Mouse (Mus musculus) limb, embryonic 11.5 days (tissue): ENCODE measurements around the gene Gtdc1. TPM values are rescaled to one million over a fixed set of nuclear protein-coding genes. Genes with fewer than 3 reads are reported as not detected.

ENCODE experiments used
- ATAC-seq: fragments of 200-750 bp; cut with Nextera tagmentation; 2 replicates; pipeline ENCODE4 v1.8.0; 2017; ENCODE audit warnings: low read depth; ENCODE audit not compliant: insufficient number of reproducible peaks, low FRiP score, low TSS enrichment
- DNase-seq: peaks from one replicate; pipeline ENCODE4 v3.0.0-alpha.2; 2015; ENCODE audit warnings: low spot score
- H3K27ac ChIP-seq: fragments of 300-500 bp; sonication (generic); replicated peaks from 2 replicates; pipeline ENCODE4 v1.5.1; 2014; ENCODE audit warnings: low read depth, mild to moderate bottlenecking, low read length
- H3K27me3 ChIP-seq: fragments of 300-500 bp; sonication (generic); 2 replicates; pipeline ENCODE4 v1.6.1; 2014; ENCODE audit warnings: mild to moderate bottlenecking, low read length, mixed read lengths; ENCODE audit not compliant: control insufficient read depth, insufficient read depth
- H3K36me3 ChIP-seq: fragments of 300-500 bp; sonication (generic); 2 replicates; pipeline ENCODE4 v1.6.1; 2014; ENCODE audit warnings: mild to moderate bottlenecking, low read length, moderate library complexity, mixed read lengths; ENCODE audit not compliant: control insufficient read depth, insufficient read depth
- H3K4me1 ChIP-seq: fragments of 300-500 bp; sonication (generic); 2 replicates; pipeline ENCODE4 v1.6.1; 2014; ENCODE audit warnings: low read length, mixed read lengths; ENCODE audit not compliant: control insufficient read depth, insufficient read depth
- H3K4me2 ChIP-seq: fragments of 300-500 bp; sonication (generic); 2 replicates; pipeline ENCODE4 v1.6.1; 2014; ENCODE audit warnings: low read depth, mild to moderate bottlenecking, moderate library complexity; ENCODE audit not compliant: severe bottlenecking
- H3K4me3 ChIP-seq: fragments of 300-500 bp; sonication (generic); 2 replicates; pipeline ENCODE4 v1.5.1; 2014; ENCODE audit warnings: low read depth, low read length
- H3K9ac ChIP-seq: fragments of 300-500 bp; sonication (generic); 2 replicates; pipeline ENCODE4 v1.6.1; 2014; ENCODE audit warnings: mild to moderate bottlenecking, low read length
- H3K9me3 ChIP-seq: fragments of 300-500 bp; sonication (generic); 2 replicates; pipeline ENCODE4 v1.6.1; 2016; ENCODE audit warnings: low read length; ENCODE audit not compliant: control insufficient read depth
- WGBS: fragments of 180-500 bp; shearing (Covaris S2); extraction: QIAGEN DNeasy Blood & Tissue Kit; methylation state at CpG from one replicate; pipeline ENCODE4 v1.1.7; 2014; 5-methylcytosine and 5-hydroxymethylcytosine counted together
- polyA plus RNA-seq: library from polyadenylated mRNA; unstranded; fragments of >200 nt; fragmentation: Nextera tagmentation; extraction: Ambion mirVana; gene quantifications from 2 replicates; pipeline ENCODE4 v1.2.1, GENCODE M21; 2014

Gene Gtdc1
- polyA plus RNA-seq, 1 experiment from 2014 or later = 9.7 TPM

DNA sequence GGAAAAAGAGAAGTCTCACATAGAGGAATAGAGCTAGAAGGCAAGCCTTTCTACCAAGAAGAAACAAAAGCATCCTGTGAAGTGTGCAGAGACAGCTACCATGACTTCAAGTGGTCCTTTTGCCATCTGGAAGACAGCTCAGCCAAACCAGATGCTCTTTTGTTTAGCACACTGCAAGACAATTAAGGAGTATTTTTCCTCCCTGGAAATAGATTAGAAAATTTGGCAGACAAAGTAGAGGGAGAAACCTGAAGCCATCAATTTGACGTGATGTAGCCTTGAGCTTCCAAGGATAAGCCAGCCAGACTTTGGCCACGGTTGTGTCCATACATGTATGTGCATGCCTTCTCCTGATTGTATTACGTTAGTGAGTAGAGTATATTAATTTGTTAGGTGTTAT is 3.5 kb upstream of the Gtdc1 start:
- no peak for ATAC-seq
- H3K9me3 ChIP-seq = no peaks in the 10 kb centered on the region
- H3K4me1 ChIP-seq = no peaks in the 10 kb centered on the region
- no peak overlapping the region for H3K9ac ChIP-seq
- H3K36me3 ChIP-seq = no peaks in the 10 kb centered on the region
- no peak overlapping the region for H3K4me2 ChIP-seq
- H3K27me3 ChIP-seq = no peaks in the 10 kb centered on the region
- H3K27ac ChIP-seq = no peak overlapping the region
- DNase-seq = no peak
- 74% methylated on average over 3 of the region's 3 CpGs for WGBS
- H3K4me3 ChIP-seq = no peak overlapping the region

DNA sequence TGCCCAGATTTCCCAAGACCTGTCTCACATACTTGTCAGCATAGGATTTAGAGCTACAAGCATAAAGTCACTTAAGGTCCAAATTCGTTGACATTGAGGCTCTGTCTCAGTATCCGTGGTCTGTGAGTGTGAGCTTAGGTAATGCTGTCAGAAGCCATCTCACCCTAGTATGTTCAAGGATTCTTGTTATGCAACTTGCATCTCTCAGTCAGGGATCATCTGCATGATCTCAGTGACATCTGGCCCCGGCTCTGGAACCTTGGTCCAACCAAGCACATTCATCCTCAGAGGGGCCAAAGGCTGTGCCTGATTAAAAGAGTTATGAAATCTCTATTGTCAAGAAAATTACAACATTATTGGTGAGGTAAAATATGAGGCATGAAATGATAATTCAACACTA is 1.2 kb upstream of the Gtdc1 start:
- H3K4me3 ChIP-seq = no peak overlapping the region
- H3K27me3 ChIP-seq = no peaks in the 10 kb centered on the region
- no peak for DNase-seq
- H3K4me1 ChIP-seq = no peaks in the 10 kb centered on the region
- H3K36me3 ChIP-seq = no peaks in the 10 kb centered on the region
- no peaks in the 10 kb centered on the region for H3K9me3 ChIP-seq
- 81% methylated on average over 3 of the region's 3 CpGs for WGBS
- no peak overlapping the region for H3K9ac ChIP-seq
- ATAC-seq = no peak
- H3K27ac ChIP-seq = no peak overlapping the region
- no peak overlapping the region for H3K4me2 ChIP-seq

DNA sequence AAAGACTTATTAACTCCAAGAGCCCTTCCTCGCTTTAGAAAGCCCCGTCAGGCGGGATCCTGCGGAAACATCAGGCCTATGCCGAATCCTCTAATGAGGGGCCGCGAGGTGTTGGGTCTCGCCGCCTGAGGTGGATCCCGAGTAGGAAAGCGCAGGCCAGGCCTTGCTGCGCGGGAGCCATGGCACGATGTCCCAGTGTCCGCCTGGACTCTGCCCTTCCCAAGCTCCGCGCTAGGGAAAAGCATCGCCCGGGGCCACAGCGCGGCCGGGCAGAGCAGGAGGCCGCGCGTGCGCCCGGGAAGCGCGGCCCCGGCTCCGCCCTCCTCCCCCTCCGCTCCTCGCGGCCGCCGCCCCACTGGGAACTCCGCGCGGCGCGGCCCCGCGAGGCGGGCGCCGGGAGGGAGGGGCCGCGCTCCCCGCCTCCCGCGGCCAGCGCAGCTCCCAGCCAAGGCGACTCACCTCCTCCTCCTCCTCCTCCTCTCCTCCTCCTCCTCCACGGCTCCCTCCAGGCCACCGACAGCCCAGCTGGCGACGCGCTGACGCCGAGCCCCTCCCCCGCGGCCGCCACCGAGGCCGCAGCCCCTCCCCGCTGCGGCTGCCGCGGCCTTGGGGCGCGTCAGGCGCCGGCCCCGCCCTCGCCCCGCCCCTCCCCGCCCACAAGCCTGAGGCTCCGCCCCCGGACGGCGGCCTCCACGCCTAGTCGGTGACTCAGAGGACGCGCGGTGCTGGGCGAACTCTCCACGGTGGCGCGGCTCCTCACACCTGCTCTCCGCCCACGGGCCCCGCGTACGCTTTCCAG is 575 bp downstream of the Gtdc1 start:
- no peaks in the 10 kb centered on the region for H3K27me3 ChIP-seq
- H3K4me2 ChIP-seq = peak overlapping the region; percentile 70
- no peaks in the 10 kb centered on the region for H3K4me1 ChIP-seq
- under 1% methylated on average over 63 of the region's 95 CpGs for WGBS
- H3K4me3 ChIP-seq = peak overlapping the region; percentile 62
- no peaks in the 10 kb centered on the region for H3K36me3 ChIP-seq
- peak overlapping the region; percentile 75 for H3K27ac ChIP-seq
- H3K9me3 ChIP-seq = no peaks in the 10 kb centered on the region
- DNase-seq = peak; percentile 89
- peak overlapping the region; percentile 68 for H3K9ac ChIP-seq
- ATAC-seq = peak; percentile 98

DNA sequence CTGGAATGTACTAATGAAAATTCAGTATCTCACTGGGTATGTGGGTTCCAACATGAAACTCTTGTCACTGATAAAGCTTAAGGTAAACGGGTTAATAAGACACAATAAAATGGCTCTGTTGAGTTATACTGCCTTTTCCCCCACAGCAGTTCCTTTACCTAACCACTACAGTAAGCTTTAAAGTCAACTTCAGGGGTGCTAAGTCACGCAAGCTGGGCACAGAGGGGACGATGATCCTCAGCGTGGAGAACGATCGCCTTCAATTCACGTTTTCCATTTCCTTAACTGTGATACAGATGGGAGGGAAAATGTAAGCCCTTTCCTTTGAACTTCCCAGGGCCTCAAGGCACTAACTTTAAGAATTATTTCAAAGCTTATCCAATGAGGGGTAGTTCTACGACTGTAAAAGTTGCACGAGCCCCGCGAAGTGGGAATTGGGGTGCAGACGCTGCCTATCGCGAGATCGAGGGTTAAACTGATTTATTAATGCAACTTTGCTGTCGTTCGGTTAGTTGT is 1.2 kb downstream of the Gtdc1 start:
- Histone ChIP-seq H3K27ac (peak overlapping the region; percentile 75), H3K9me3 (no peaks in the 10 kb centered on the region), H3K9ac (peak overlapping the region; percentile 68), H3K4me1 (no peaks in the 10 kb centered on the region), H3K4me2 (peak overlapping the region; percentile 59), H3K36me3 (no peaks in the 10 kb centered on the region), H3K4me3 (peak overlapping the region; percentile 62), H3K27me3 (no peaks in the 10 kb centered on the region)
- ATAC-seq = no peak
- DNase-seq = no peak
- WGBS = under 1% methylated on average over 17 of the region's 17 CpGs

DNA sequence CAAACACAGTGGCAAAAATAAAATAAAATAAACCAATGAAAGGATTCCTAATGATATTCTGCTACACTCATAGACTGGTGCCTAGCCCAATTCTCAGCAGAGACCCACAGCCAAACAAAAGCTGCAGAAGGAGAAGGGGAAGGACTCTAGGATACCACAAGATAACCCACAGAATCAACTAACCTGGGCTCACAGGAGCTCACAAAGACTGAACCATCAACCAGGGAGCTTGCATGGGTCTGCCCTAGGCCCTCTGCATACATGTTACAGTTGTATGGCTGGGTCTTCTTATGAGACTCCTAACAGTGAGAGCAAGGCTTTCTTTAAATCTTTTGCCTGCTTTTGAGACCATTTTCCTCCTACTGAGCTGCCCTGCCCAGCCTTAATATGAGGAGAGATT is 2.8 kb downstream of the Gtdc1 start:
- H3K4me3 ChIP-seq = no peak overlapping the region
- H3K27ac ChIP-seq = no peak overlapping the region
- no peak overlapping the region for H3K9ac ChIP-seq
- no peaks in the 10 kb centered on the region for H3K36me3 ChIP-seq
- ATAC-seq = no peak
- H3K9me3 ChIP-seq = no peaks in the 10 kb centered on the region
- H3K4me2 ChIP-seq = no peak overlapping the region
- H3K4me1 ChIP-seq = no peaks in the 10 kb centered on the region
- no peaks in the 10 kb centered on the region for H3K27me3 ChIP-seq
- DNase-seq = no peak

DNA sequence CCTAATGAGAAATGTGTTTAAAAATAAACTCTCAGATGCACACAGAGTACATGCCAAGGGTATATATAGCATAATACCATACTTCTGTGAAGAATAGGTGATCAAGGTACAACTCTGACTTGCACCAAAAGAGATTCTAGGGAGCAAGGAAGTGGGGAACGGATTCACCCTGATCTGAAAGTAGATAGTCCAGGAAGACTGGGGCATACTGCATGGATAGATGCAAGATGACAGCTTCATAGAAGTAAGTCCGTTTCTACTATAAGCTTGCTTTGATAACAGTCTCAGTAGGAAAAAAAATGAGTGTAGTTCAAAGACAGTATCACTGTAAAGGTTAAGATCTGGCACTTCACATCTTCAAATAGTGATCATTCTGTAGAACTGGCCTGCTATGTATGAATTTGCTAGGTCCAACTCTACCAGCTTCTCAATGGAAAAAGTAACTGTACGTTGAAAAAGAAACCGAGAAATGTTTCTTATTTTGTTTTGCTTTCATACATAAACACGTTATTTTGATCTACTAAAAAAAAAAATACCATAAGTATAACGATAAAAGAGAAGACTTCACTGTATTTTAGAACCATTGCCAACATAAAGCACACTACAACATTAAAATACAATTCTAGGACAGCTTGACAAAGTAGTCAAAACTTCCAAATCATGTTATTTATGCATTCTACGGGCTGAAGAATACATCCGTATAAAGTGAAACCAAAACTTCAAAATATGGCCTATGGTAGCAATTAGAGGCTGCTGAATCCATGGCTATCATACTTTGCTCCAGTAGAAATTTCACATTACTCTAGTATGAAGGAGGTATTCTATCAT is 4.2 kb downstream of the Gtdc1 start:
- DNase-seq = no peak
- no peak overlapping the region for H3K27ac ChIP-seq
- no peaks in the 10 kb centered on the region for H3K4me1 ChIP-seq
- no peaks in the 10 kb centered on the region for H3K9me3 ChIP-seq
- no peak overlapping the region for H3K4me2 ChIP-seq
- WGBS = 92% methylated on average over 8 of the region's 8 CpGs
- no peaks in the 10 kb centered on the region for H3K27me3 ChIP-seq
- H3K4me3 ChIP-seq = no peak overlapping the region
- no peak overlapping the region for H3K9ac ChIP-seq
- no peaks in the 10 kb centered on the region for H3K36me3 ChIP-seq
- no peak for ATAC-seq

DNA sequence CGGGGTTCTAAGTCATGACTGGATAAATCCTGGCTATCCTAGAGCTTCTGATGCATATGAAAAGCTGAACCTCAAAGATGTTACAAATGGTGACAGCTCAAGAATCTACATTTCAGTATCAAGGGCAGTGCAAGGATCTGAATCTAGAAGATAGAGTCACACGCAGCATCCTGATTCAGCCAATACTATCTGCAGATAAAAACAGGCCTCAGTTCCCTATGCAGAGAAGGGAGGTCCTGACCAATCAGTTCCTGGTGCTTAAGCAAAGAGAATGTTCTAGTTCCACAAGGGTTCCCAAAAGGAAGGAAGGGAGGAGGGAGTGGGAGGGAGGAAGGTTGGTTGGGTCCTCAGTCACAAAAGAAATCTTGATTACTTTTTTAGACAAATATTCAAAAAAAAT is 5.0 kb downstream of the Gtdc1 start:
- 91% methylated on average over 2 of the region's 2 CpGs for WGBS
- Histone ChIP-seq H3K27ac (no peak overlapping the region), H3K4me3 (no peak overlapping the region), H3K4me1 (no peaks in the 10 kb centered on the region), H3K9ac (no peak overlapping the region), H3K27me3 (no peaks in the 10 kb centered on the region), H3K36me3 (no peaks in the 10 kb centered on the region), H3K9me3 (no peaks in the 10 kb centered on the region), H3K4me2 (no peak overlapping the region)
- no peak for ATAC-seq
- DNase-seq = no peak

DNA sequence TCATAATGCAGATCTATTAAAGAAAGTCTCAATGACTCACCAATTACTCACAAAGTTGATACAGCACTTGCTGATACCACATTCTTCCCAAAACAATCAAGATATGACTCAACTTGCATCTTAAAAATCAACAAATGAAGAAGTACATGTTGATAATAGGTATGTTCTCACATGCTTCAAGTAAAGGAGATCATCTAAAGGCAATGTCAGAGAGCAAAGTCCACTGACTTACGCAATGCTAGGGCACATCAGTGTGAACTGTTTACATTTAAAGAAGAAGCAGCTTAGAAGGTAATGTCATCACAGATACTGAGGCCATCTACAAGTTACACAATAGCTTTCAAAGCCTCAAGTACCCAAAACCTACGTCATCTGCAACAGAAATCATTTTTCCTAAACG is 7.0 kb downstream of the Gtdc1 start:
- ATAC-seq (no peak), DNase-seq (no peak)
- 88% methylated on average over 3 of the region's 3 CpGs for WGBS
- no peaks in the 10 kb centered on the region for H3K36me3 ChIP-seq
- no peaks in the 10 kb centered on the region for H3K4me1 ChIP-seq
- no peak overlapping the region for H3K27ac ChIP-seq
- H3K9me3 ChIP-seq = no peaks in the 10 kb centered on the region
- H3K4me2 ChIP-seq = no peak overlapping the region
- H3K9ac ChIP-seq = no peak overlapping the region
- H3K27me3 ChIP-seq = no peaks in the 10 kb centered on the region
- H3K4me3 ChIP-seq = no peak overlapping the region
